Mouse (Mus musculus) myocyte (in vitro differentiated cells): ENCODE measurements around the gene Ppme1. TPM values are rescaled to one million over a fixed set of nuclear protein-coding genes. Genes with fewer than 3 reads are reported as not detected.

Experiments
- H3K27me3 ChIP-seq: one replicate; pipeline ENCODE4 v1.6.1; 2011; ENCODE audit not compliant: control insufficient read depth, insufficient read depth, insufficient read length
- H3K36me3 ChIP-seq: one replicate; pipeline ENCODE4 v1.6.1; 2011; ENCODE audit not compliant: control insufficient read depth, insufficient read depth
- H3K4me2 ChIP-seq: one replicate; pipeline ENCODE4 v1.6.1; 2011; ENCODE audit warnings: low read depth, control low read depth
- H3K4me3 ChIP-seq: one replicate; pipeline ENCODE4 v1.5.1; 2011; ENCODE audit warnings: mild to moderate bottlenecking, control low read depth, moderate library complexity
- H3K79me2 ChIP-seq: one replicate; pipeline ENCODE4 v1.6.1; 2011; ENCODE audit not compliant: control insufficient read depth, insufficient read depth
- H3ac ChIP-seq: one replicate; pipeline ENCODE4 v1.6.1; 2011; ENCODE audit not compliant: control insufficient read depth, insufficient read length
- CEBPB ChIP-seq: IDR thresholded peaks from 2 replicates; pipeline ENCODE4 v1.6.1; 2011; ENCODE audit warnings: mild to moderate bottlenecking, moderate library complexity; ENCODE audit not compliant: poor library complexity, insufficient read depth, severe bottlenecking
- E2F4 ChIP-seq: IDR thresholded peaks from one replicate; pipeline ENCODE4 v1.6.1; 2011; ENCODE audit warnings: mild to moderate bottlenecking, control low read depth, moderate library complexity; ENCODE audit not compliant: insufficient read depth
- MAX ChIP-seq: IDR thresholded peaks from one replicate; pipeline ENCODE4 v1.6.1; 2011; ENCODE audit warnings: low read depth, mild to moderate bottlenecking, control low read depth
- MYOD1 ChIP-seq, 3 experiments: IDR thresholded peaks; one replicate each; pipeline ENCODE4 v1.6.1; 2011; ENCODE audit warnings: control low read depth in 2 of 3, low read depth in 2 of 3, mild to moderate bottlenecking in 2 of 3, moderate library complexity in 1 of 3; ENCODE audit not compliant: insufficient read length in 2 of 3, control insufficient read depth in 1 of 3
- MYOG ChIP-seq, 3 experiments: IDR thresholded peaks; one replicate each; pipeline ENCODE4 v1.6.1; 2011; ENCODE audit warnings: control low read depth in 2 of 3, low read depth in 2 of 3, mild to moderate bottlenecking in 2 of 3; ENCODE audit not compliant: insufficient read length in 2 of 3, control insufficient read depth in 1 of 3, insufficient read depth in 1 of 3
- POLR2A ChIP-seq: IDR thresholded peaks from one replicate; pipeline ENCODE4 v1.6.1; 2011; ENCODE audit warnings: low read depth, mild to moderate bottlenecking, control low read depth, moderate library complexity; ENCODE audit not compliant: insufficient read length
- POLR2AphosphoS2 ChIP-seq: IDR thresholded peaks from one replicate; pipeline ENCODE4 v1.6.1; 2011; ENCODE audit warnings: low read depth, control low read depth; ENCODE audit not compliant: insufficient read length
- REST ChIP-seq: IDR thresholded peaks from one replicate; pipeline ENCODE4 v1.6.1; 2011; ENCODE audit warnings: mild to moderate bottlenecking, control low read depth, moderate library complexity; ENCODE audit not compliant: insufficient read depth, insufficient read length
- SRF ChIP-seq: IDR thresholded peaks from one replicate; pipeline ENCODE4 v1.6.1; 2011; ENCODE audit warnings: low read depth; ENCODE audit not compliant: control insufficient read depth, insufficient read length
- TCF12 ChIP-seq: IDR thresholded peaks from one replicate; pipeline ENCODE4 v1.6.1; 2011; ENCODE audit warnings: mild to moderate bottlenecking, control low read depth; ENCODE audit not compliant: poor library complexity, insufficient read depth, severe bottlenecking
- TCF3 ChIP-seq: IDR thresholded peaks from one replicate; pipeline ENCODE4 v1.6.1; 2011; ENCODE audit warnings: low read depth, control low read depth; ENCODE audit not compliant: insufficient read length
- USF1 ChIP-seq: IDR thresholded peaks from one replicate; pipeline ENCODE4 v1.6.1; 2011; ENCODE audit warnings: low read depth, mild to moderate bottlenecking, control low read depth, moderate library complexity
- polyA plus RNA-seq: library from polyadenylated mRNA; unstranded; fragments of >200 nt; fragmentation: generic; extraction: Trizol; gene quantifications from one replicate; pipeline ENCODE4 v1.2.1, GENCODE M21; 2012; ENCODE audit warnings: missing spikeins

Gene Ppme1
- polyA plus RNA-seq, 1 experiment, result 46.8 TPM

GRCm38 (mm10) chr7:100281596-100281995, 90.5 kb downstream of the Ppme1 start:
- H3K4me3 ChIP-seq, result no peak overlapping the region
- no peak overlapping the region for H3ac ChIP-seq
- no peaks in the 10 kb centered on the region for H3K36me3 ChIP-seq
- TF ChIP-seq USF1, result no peak
- TF ChIP-seq CEBPB, result no peak
- no peak for TF ChIP-seq MAX
- TF ChIP-seq TCF3, result no peak
- TF ChIP-seq SRF, result no peak
- no peak for TF ChIP-seq REST
- no peak for TF ChIP-seq POLR2AphosphoS2
- TF ChIP-seq E2F4, result no peak
- no peak for TF ChIP-seq POLR2A
- no peak for TF ChIP-seq MYOG (IDR thresholded peaks at IDR 0.05; ENCODE audit: control insufficient read depth in 1 of 3, insufficient read depth in 1 of 3, insufficient read length in 2 of 3, low read depth in 2 of 3)
- TF ChIP-seq MYOD1 (IDR thresholded peaks at IDR 0.05; ENCODE audit: control insufficient read depth in 1 of 3, insufficient read length in 2 of 3, low read depth in 2 of 3), result no peak
- no peak for TF ChIP-seq TCF12
- H3K79me2 ChIP-seq, result no peaks in the 10 kb centered on the region
- no peak overlapping the region for H3K4me2 ChIP-seq
- H3K27me3 ChIP-seq, result no peaks in the 10 kb centered on the region

GRCm38 (mm10) chr7:100279803-100280202, 92.3 kb downstream of the Ppme1 start:
- no peaks in the 10 kb centered on the region for H3K36me3 ChIP-seq
- no peak overlapping the region for H3K4me2 ChIP-seq
- H3K4me3 ChIP-seq, result no peak overlapping the region
- H3ac ChIP-seq, result no peak overlapping the region
- H3K79me2 ChIP-seq, result no peaks in the 10 kb centered on the region
- TF ChIP-seq POLR2A (no peak), TCF3 (no peak), MAX (no peak), MYOG (IDR thresholded peaks at IDR 0.05; ENCODE audit: control insufficient read depth in 1 of 3, insufficient read depth in 1 of 3, insufficient read length in 2 of 3, low read depth in 2 of 3) (no peak), USF1 (no peak), CEBPB (no peak), POLR2AphosphoS2 (no peak), MYOD1 (IDR thresholded peaks at IDR 0.05; ENCODE audit: control insufficient read depth in 1 of 3, insufficient read length in 2 of 3, low read depth in 2 of 3) (no peak), SRF (no peak), TCF12 (no peak)
- no peaks in the 10 kb centered on the region for H3K27me3 ChIP-seq

Other genes starting within 250 kb of the Ppme1 start
- gene Lipt2, start 213.0 kb downstream of the Ppme1 start, polyA plus RNA-seq, result 3.1 TPM
- not detected for gene Kcne3, start 195.8 kb downstream of the Ppme1 start, polyA plus RNA-seq
- 0.28 TPM for gene Pgm2l1, start 144.9 kb downstream of the Ppme1 start, polyA plus RNA-seq
- 2.9 TPM for gene P4ha3, start 86.8 kb downstream of the Ppme1 start, polyA plus RNA-seq
- 6.0 TPM for gene C2cd3, start 74 bp downstream of the Ppme1 start, polyA plus RNA-seq
- gene Ucp3, start 100.7 kb upstream of the Ppme1 start, polyA plus RNA-seq, result 2.2 TPM
- 387 TPM for gene Ucp2, start 121.0 kb upstream of the Ppme1 start, polyA plus RNA-seq
- 0.46 TPM for gene Dnajb13, start 142.7 kb upstream of the Ppme1 start, polyA plus RNA-seq
- 15.5 TPM for gene Coa4, start 164.8 kb upstream of the Ppme1 start, polyA plus RNA-seq
- 48.5 TPM for gene Rab6a, start 235.1 kb upstream of the Ppme1 start, polyA plus RNA-seq
- 34.4 TPM for gene Mrpl48, start 236.0 kb upstream of the Ppme1 start, polyA plus RNA-seq